Mouse (Mus musculus): ENCODE data around the gene Hoxb1.

Gene Hoxb1

GRCm38 (mm10) chr11:96348988-96349387 is 16.6 kb upstream of the Hoxb1 start:
- no peak for DNase-seq (ENCODE audit: extremely low read depth, low read depth, low spot score)

DNA sequence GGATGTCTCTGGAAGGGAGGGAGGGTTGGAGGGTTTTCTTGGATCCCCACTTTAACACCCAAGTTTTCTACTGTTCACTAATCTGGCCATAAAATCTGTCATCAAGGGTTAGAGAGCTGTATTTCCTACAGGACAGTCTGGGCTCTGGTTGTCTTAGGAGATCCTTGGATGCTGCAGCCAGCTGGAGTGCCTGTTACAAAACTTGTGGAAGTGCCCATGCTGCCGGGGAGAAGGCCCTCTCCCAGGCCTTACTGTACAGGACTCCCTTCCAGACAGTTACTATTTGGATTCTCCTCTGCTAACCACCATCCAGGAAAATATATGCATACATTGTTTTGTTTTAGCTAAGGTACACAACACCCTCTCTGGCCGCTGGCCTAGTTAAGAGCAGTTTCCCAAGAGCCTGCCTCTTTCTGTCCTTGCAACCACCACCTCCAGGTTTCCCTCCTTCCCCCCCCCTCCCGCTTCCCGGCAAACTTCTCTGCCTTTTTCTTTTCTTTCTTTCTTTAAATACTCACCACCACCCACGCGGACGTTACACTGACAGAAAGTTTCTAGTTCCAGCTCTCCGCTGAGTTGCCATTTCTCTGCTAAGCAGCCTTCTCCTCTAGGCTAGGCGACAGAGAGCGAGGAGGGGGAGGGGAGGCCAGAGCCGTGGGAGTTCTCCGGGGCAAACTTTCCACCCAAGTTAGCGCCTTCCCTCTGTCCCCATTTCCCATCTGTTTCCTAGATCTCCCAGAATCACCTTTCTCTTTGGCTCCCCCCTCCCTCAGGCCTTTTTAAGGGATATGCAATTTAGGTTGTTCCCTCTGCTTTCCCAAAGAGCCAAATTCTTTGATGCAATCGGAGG is 15.8 kb upstream of the Hoxb1 start:
- DNase-seq (ENCODE audit: extremely low read depth, low read depth, low spot score) = no peak

GRCm38 (mm10) chr11:96350341-96350624 is 15.3 kb upstream of the Hoxb1 start, which contains the start of gene Hoxb2:
Gene Hoxb2, plus strand, starts transcription at chr11:96350525.
- no peak for DNase-seq (ENCODE audit: extremely low read depth, low read depth, low spot score)

GRCm38 (mm10) chr11:96350791-96351190 is 14.8 kb upstream of the Hoxb1 start:
- no peak for DNase-seq (ENCODE audit: extremely low read depth, low read depth, low spot score)

DNA sequence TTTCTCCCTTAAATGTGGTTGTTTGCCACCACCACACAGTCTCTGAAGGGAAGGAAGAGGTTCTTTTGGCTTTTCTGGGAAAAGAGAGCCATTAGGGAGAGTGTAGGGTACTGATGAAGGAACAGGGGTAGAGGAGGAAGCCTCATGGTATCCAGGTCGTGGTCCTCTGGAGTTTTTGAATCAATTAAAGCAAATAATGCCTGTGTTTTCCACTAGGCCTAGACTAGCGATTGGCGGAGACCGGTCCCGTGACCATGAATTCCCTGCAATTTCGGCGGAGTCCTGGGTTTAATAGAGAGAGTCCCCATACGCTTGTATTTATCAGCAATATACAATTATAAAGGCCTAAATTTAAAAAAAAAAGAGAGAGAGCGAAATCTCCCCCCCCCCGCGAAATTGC is 14.2 kb upstream of the Hoxb1 start:
- no peak for DNase-seq (ENCODE audit: extremely low read depth, low read depth, low spot score)

GRCm38 (mm10) chr11:96351831-96352230 is 13.7 kb upstream of the Hoxb1 start:
- no peak for DNase-seq (ENCODE audit: extremely low read depth, low read depth, low spot score)

DNA sequence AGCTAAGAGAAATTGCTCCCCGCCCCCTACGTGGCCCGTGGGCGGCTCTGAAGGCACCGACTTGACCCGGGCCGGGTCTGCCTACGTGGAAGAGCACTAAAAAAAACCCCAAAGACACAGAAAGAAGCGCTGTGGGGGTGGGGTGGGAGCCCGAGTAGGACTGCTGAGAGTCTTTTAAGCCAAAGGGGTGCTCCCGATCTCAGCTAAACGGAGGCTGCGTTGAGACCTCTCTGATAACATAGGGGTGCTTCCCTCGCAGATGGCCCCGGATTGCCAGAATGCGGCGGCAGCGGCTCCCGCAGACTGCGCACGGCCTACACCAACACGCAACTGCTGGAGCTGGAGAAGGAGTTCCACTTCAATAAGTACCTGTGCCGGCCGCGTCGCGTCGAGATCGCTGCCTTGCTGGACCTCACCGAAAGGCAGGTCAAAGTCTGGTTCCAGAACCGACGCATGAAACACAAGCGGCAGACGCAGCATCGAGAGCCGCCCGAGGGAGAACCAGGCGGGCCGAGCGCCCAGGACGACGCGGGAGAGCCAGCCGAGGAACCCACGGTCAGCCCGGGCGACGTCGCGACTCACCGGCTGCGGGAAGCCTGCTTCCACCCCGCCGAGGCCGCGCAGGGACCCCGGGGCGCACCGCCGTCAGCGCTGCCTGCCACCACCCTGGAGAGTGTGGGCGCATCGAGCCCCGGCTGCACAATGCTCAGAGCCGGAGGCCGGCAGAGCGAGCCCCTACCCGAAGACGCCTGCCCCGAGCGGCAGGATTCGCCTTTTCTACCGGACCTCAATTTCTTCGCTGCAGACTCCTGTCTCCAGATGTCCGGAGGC is 12.6 kb upstream of the Hoxb1 start:
- no peak for DNase-seq (ENCODE audit: extremely low read depth, low read depth, low spot score)

GRCm38 (mm10) chr11:96353522-96353841 is 12.1 kb upstream of the Hoxb1 start:
- no peak for DNase-seq (ENCODE audit: extremely low read depth, low read depth, low spot score)

- DNase-seq (ENCODE audit: extremely low read depth, low read depth, low spot score) = no peak
Measured at GRCm38 (mm10) chr11:96353939-96354338, 11.6 kb upstream of the Hoxb1 start.

GRCm38 (mm10) chr11:96354376-96354775 is 11.2 kb upstream of the Hoxb1 start:
- no peak for DNase-seq (ENCODE audit: extremely low read depth, low read depth, low spot score)

DNA sequence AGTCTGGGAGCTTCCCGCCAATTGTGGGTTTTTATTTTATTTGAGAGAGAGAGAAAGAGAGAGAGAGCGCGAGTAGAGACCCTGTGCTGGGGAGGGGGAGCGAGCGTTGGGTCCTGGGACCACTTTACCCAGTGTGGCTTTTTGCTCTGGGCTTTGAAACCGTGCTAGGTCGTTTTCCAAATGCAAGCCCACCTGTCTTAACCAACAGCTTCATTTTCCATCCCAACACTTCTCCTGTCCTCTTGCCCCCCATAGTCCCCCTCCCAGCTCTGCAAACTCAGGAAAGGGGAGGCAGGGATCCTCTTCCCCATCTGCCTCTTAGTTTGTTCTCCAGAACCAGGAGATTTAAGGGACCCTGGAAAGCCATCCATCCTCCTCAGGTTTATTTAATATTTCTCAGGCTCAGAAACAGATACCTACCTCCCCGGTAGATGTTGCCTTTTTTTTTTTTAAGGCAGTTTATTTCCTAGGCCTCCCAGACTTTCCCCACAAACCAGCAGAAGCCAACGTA is 10.7 kb upstream of the Hoxb1 start:
- no peak for DNase-seq (ENCODE audit: extremely low read depth, low read depth, low spot score)

- DNase-seq (ENCODE audit: extremely low read depth, low read depth, low spot score) = no peak
Measured at GRCm38 (mm10) chr11:96363807-96364206, 1.7 kb upstream of the Hoxb1 start.

- no peak for DNase-seq (ENCODE audit: extremely low read depth, low read depth, low spot score)
Measured at GRCm38 (mm10) chr11:96366092-96367041, 815 bp downstream of the Hoxb1 start.

- no peak for DNase-seq (ENCODE audit: extremely low read depth, low read depth, low spot score)
Measured at GRCm38 (mm10) chr11:96367141-96367540, 1.6 kb downstream of the Hoxb1 start.

- DNase-seq (ENCODE audit: extremely low read depth, low read depth, low spot score) = no peak
Measured at GRCm38 (mm10) chr11:96368686-96369085, 3.1 kb downstream of the Hoxb1 start.

- DNase-seq (ENCODE audit: extremely low read depth, low read depth, low spot score) = no peak
Measured at GRCm38 (mm10) chr11:96369140-96369539, 3.6 kb downstream of the Hoxb1 start.

DNA sequence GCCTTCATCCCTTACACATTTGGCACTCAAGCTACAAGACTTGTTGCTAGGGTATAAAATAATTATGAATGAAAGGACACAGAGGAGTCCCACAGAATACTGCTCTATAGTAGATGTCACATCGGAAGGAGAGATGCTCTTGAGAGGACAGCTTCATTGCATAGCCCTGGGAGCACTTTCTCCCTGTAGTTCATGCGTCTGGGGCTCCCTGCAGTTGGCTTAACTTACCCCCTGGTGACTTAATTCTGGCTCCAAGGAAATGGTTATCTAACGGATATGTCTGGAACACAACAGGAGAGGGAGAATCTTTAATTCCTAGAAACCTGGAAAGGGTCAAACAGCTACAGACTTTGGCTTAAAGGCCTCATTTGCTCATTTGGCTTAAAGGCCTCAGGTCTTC is 6.2 kb downstream of the Hoxb1 start:
- no peak for DNase-seq (ENCODE audit: extremely low read depth, low read depth, low spot score)

- DNase-seq (ENCODE audit: extremely low read depth, low read depth, low spot score) = no peak
Measured at GRCm38 (mm10) chr11:96372519-96372918, 7.0 kb downstream of the Hoxb1 start.

DNA sequence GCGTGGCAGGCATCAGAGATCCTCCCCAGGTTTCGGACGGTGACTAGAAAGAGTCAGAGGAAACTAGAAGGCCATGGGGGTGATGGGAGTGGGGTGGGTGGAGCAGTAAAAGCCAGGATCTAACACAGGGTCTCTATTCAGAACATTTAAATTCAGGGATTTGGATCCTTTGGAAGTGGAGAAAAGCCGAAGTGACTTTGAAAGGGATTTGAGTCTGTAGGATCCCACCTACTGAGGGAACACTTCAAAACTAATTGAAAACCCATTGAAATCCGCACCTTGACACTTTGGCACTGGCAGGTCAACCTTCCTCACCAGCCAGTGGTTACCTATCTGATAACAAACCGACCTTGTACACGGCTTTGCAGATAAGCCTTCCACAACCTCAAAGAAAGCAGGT is 9.3 kb downstream of the Hoxb1 start:
- no peak for DNase-seq (ENCODE audit: extremely low read depth, low read depth, low spot score)

DNA sequence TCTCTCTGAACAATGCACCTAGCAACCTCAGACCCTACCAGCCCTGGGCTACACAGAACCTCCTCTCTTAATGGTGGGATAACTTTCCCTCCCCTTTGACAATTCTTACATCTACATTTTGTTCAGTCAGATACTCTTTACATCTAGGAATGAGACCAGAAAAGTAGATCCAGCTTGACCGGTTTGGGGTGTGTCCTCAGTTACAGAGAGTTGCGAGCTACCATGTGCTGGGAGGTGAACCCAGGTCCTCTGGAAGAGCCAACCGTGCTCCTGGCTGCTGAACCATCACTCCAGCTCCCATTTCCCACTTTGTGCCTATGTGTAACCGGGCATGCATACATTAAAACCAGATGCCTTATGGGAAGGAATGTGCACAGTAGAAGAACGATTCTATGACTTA is 17.8 kb downstream of the Hoxb1 start:
- DNase-seq (ENCODE audit: extremely low read depth, low read depth, low spot score) = no peak

- no peak for DNase-seq (ENCODE audit: extremely low read depth, low read depth, low spot score)
Measured at GRCm38 (mm10) chr11:96387635-96388034, 22.1 kb downstream of the Hoxb1 start.

Data from fat pad, adult 2 months (tissue).